Mouse (Mus musculus) cerebellum, adult 2 months (tissue): Measurements from ENCODE around the gene Alkbh2.

Experiments
- CTCF ChIP-seq: fragments of 200-500 bp; IDR thresholded peaks from 2 replicates; pipeline ENCODE4 v1.5.1; 2011; ENCODE audit warnings: low read depth, mild to moderate bottlenecking, control low read depth, low read length, moderate library complexity, borderline replicate concordance; ENCODE audit not compliant: insufficient read depth
- POLR2A ChIP-seq: fragments of 200-500 bp; IDR thresholded peaks from 2 replicates; pipeline ENCODE4 v1.6.1; 2011; ENCODE audit warnings: low read length, control low read depth, borderline replicate concordance; ENCODE audit not compliant: insufficient read depth

- TF ChIP-seq CTCF (no peak), POLR2A (no peak)
Measured at GRCm38 (mm10) chr5:114161424-114161823, 33.4 kb upstream of the Alkbh2 start.
